Mouse (Mus musculus): ENCODE data around the gene Rhov.

Rhov gene

DNA sequence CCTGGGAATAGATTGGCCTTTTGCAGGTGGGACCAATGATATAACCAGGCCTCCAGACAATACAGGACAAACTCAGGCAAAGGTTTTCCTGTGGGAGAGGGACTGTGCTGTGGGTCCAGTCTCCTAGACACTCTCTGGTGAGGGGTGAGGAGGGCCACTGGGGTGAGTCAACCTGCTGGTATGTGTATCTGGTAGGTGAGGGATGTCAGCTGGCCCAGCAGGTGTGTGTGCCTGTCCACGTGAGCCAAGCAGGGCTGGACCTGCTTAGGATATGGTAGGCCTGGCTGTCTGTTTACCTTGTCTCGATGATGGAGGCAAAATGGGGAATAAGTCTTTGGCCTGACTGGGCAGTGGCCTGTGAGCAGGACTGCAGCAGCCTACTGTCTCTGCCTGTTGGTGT, 32.4 kb downstream of the Rhov start:
- DNase-seq (ENCODE audit: low read depth in 2 of 2, low spot score in 2 of 2), result no peak

DNA sequence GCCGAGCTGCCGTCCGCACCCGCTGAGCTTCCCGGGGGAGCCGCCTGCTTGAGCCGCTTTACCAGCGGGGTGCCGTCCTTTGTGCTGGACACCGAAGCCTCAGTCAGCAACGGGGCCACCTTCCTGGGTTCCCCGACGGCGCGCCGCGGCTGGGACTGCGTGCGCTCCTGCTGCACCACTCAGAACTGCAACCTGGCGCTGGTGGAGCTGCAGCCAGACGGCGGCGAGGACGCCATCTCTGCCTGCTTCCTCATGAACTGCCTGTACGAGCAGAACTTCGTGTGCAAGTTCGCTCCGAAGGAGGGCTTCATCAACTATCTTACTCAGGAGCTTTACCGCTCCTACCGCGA, 33.2 kb downstream of the Rhov start:
- DNase-seq (ENCODE audit: low read depth in 2 of 2, low spot score in 2 of 2), result no peak

DNA sequence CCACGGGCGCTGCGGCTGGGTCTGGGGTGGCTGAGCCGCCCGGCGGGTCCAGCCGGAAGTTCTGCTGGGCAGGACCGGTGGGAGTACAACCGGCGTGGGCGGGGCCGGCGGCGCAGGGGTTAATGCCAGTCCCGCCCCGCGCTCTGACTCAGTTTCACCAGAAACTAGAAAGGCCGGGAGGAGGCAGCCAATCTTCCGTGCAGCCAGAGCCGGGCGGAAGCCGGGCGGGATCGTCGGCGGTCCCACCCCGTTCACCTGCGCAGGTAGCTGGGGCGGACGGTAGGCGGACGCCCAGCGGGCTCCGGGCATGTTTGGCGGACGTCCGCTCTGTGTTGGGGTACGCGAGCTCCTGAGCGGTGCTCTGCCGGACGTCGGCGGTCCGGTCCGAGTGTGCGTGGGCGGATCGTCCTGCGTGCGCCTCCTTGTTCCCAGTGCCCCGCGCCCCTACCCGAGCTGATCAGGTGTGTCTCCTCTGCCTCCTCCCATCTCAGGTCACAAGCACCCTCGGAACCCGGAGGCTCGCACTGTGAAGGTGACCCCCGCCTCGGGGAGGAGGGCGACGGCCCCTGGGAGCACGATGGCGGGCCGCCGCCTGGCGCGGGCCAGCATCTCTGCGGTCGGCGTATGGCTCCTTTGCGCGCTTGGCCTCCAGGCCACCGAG, 33.7 kb downstream of the Rhov start, which contains the start of gene Spint1:
Gene Spint1 (plus strand): TSS at position 153 of the 661 bp plus-strand sequence.
- no peak for DNase-seq (ENCODE audit: low read depth in 2 of 2, low spot score in 2 of 2)

DNA sequence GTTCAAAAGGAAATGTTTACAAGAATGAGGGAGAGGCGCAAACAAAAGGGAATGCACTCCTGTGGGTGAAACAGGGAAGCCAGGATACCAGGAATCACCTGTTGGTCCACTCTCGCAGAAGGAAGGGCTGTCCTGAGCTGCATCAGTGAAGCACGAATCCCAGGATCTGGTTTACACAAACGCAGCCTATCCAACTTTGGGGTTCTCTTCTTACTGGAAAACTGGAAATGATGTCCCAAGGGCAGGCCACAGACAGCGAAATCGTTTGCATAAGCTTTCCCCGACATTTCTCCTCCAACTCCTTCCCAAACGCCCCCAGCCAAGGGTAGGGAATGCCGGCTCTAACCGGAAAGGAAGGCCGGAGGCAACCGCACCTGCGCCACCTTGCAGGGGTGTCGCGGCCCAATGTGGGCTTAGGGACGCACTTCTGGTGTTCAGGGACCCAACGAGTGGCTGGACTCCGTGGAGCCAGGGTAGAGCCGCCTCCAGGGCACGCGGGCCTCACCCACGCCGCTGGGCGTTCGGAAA, 34.3 kb downstream of the Rhov start:
- DNase-seq (ENCODE audit: low read depth in 2 of 2, low spot score in 2 of 2), result no peak

DNA sequence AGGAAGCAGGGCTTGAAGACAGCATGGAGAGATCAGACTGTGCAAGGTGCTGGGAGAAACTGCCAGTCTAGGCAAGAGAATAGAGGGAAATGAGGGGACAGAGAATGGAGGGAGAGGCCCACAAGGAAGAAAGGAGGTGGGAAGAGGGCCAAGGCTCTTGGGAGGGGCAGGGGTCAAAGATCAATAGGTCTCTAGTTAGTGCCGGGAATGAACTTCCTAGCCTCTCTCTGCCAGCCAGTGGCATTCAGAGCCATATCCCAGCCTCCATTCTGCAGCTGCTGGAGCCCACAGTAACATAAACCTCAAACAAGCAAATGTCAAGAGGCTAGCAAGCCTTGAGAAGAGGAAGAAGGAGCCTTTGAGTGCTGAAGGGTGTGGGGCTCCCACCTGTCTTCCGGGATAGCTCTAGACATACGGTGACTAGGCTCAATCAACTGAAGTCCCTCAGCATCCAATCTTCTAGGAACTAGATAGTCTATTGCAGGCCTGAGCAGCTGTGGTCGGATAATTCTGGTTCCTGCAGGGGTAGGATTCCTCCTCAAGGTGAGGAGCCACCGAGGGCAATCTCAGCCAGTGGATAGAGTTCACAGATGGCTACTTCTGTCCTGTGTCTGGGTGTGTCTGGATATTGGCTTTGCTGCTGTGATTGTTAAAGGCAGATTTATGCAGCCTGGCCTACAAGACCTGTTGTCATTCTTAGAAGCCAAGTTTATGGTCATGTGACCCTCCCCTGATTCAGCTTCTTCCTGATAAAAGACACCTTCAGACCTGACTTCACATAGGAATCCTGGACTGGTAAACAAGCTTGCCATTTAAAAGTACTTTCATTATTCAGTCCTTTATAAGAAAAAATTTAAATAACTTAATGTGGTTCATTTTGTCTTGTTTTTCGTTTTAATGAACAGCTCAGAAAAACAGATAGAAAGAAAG, 41.0 kb downstream of the Rhov start, which contains the start of gene Ppp1r14d:
Gene Ppp1r14d (minus strand): TSS at position 132 of the 930 bp plus-strand sequence.
- no peak for DNase-seq (ENCODE audit: low read depth in 2 of 2, low spot score in 2 of 2)

All from CD8-positive naive resting alpha-beta T cell, adult 2 months (primary cell).